Mouse (Mus musculus) heart, embryonic 10.5 days (tissue): ENCODE data around the gene Tnfrsf9. TPM values are rescaled to one million over a fixed set of nuclear protein-coding genes. Genes with fewer than 3 reads are reported as not detected.
"Not testable (repeated sequence)": the region's sequence is repeated elsewhere in the genome, so short reads cannot be mapped to it uniquely, and the experiment has no call there.

Source experiments
- DNase-seq: peaks from one replicate; pipeline ENCODE4 v3.0.0-alpha.2; 2017; ENCODE audit warnings: low spot score
- H3K27ac ChIP-seq: fragments of 300-500 bp; sonication (generic); 2 replicates; pipeline ENCODE4 v1.5.1; 2016; ENCODE audit warnings: mild to moderate bottlenecking
- H3K27me3 ChIP-seq: fragments of 300-500 bp; sonication (generic); 2 replicates; pipeline ENCODE4 v1.6.1; 2016; ENCODE audit warnings: mild to moderate bottlenecking; ENCODE audit not compliant: poor library complexity, insufficient read depth, severe bottlenecking
- H3K36me3 ChIP-seq: fragments of 300-500 bp; sonication (generic); 2 replicates; pipeline ENCODE4 v1.6.1; 2016; ENCODE audit warnings: mild to moderate bottlenecking, moderate library complexity
- H3K4me1 ChIP-seq: fragments of 300-500 bp; sonication (generic); 2 replicates; pipeline ENCODE4 v1.6.1; 2016; ENCODE audit warnings: mild to moderate bottlenecking
- H3K4me3 ChIP-seq: fragments of 300-500 bp; sonication (generic); 2 replicates; pipeline ENCODE4 v1.5.1; 2016; ENCODE audit warnings: mild to moderate bottlenecking, moderate library complexity
- H3K9me3 ChIP-seq: fragments of 300-500 bp; sonication (generic); 2 replicates; pipeline ENCODE4 v1.6.1; 2016; ENCODE audit warnings: mild to moderate bottlenecking, moderate library complexity
- WGBS: fragments of 180-500 bp; shearing (Covaris S2); methylation state at CpG from one replicate; pipeline ENCODE4 v1.1.7; 2016; 5-methylcytosine and 5-hydroxymethylcytosine counted together
- polyA plus RNA-seq: library from polyadenylated mRNA; unstranded; fragments of >200 nt; fragmentation: Nextera tagmentation; extraction: Ambion mirVana; gene quantifications from 2 replicates; pipeline ENCODE4 v1.2.1, GENCODE M21; 2016

Tnfrsf9 gene
- polyA plus RNA-seq, 1 experiment from 2014 or later: 0.51 TPM

DNA sequence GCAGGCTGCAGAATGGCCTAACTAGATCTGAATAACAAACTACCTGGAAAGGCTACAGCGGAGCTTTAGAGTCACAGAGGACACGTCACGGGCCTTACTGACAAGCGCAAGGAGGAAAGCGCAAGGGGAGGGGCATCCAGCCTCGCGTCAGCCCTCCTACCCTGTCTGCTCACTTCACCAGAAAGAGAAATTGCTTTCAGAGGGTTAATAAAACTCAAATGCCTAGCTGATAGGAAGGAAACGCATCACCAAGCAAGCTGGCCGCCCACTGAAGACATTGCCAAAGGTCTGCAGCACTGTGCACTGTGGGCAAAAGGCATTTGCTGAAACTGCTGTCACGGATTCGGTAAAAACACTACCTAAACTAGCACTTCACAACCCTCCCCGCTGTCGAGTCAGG lies 13.9 kb upstream of the Tnfrsf9 start:
- Histone ChIP-seq H3K9me3 (no peaks in the 10 kb centered on the region), H3K27ac (no peak overlapping the region), H3K4me1 (peaks cover 10% of the 10 kb centered on the region; the same call in 1 of the 2 replicates), H3K27me3 (no peaks in the 10 kb centered on the region), H3K36me3 (peaks cover 89% of the 10 kb centered on the region), H3K4me3 (no peak overlapping the region)
- no peak for DNase-seq
- WGBS: 93% methylated on average over 13 of the region's 13 CpGs

DNA sequence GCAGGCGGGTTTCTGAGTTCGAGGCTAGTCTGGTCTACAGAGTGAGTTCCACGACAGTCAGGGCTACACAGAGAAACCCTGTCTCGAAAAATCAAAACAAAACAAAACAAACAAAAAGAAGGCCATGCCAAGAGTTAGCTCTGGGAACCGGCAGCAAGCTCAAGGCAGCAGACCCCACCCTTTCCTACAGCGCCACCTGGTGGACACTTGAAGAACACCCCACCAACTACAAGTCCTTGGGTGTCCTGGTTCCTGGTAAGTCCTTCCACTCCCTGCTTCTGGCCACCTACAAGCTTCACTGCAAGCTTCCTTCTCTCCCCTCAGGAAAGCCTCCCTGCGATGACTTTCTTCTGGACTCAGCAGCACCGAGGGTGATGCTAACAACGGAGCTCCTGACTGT lies 12.7 kb upstream of the Tnfrsf9 start:
- H3K36me3 ChIP-seq: peaks cover 89% of the 10 kb centered on the region
- peak overlapping the region; percentile 22; the same call in 1 of the 2 replicates for H3K27ac ChIP-seq
- no peaks in the 10 kb centered on the region for H3K9me3 ChIP-seq
- H3K4me3 ChIP-seq: no peak overlapping the region
- peak; percentile 83 for DNase-seq
- H3K4me1 ChIP-seq: peaks cover 7% of the 10 kb centered on the region; the same call in 1 of the 2 replicates
- 54% methylated on average over 9 of the region's 9 CpGs for WGBS
- H3K27me3 ChIP-seq: no peaks in the 10 kb centered on the region

DNA sequence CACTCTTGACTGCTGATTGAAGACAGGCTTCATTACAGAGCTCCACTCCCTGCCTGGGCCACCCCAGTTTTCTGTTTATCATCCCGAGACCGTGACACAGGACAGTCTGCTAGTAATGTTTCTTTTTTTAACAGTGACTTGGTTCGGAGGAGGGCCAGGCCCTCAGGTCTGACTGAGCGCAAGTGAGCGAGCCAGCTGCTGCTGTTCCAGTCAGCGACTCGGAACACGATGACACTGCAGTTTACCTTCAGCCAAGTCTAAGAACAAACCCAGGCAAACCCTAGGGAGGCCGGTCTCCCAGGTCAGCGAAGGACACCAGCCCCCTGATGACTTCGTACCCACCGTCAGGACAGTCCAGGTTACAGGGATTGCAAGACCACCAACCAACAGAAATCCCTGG lies 12.3 kb upstream of the Tnfrsf9 start:
- Histone ChIP-seq H3K4me3 (no peak overlapping the region), H3K36me3 (peaks cover 89% of the 10 kb centered on the region), H3K4me1 (peaks cover 7% of the 10 kb centered on the region; the same call in 1 of the 2 replicates), H3K27ac (peak overlapping the region; percentile 22; the same call in 1 of the 2 replicates), H3K27me3 (no peaks in the 10 kb centered on the region), H3K9me3 (no peaks in the 10 kb centered on the region)
- no peak for DNase-seq
- whole genome bisulfite sequencing: 74% methylated on average over 12 of the region's 12 CpGs

DNA sequence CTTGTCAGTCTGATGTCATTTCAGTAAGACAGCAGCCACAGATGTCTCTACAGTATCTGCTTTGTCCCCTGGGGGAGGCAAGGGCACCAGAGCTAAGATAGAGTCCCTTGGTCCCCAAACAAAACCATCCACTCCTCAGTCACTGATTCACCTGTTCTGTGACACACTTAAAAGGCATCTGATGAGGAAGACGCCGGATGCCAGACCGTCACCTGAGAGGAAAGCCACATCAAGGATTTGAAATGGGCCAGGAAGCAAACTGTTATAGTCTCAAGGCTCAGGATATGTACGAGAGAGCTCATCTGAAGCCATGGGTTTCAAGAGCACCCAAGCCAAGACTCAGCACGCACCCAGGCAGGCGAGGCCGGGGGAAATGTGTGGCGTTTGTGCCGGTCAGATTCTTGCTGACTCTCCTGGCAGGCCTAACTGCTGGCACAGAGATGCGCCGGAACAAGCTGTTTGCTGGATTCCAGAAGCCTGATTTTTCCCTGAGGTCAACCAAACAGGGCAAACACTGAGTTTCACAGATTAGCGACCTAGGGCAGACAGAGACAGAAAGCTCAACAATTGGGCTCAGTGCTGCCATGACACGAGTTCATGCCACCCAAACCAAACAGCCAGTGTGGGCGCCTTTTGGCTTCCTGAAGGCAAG lies 11.1 kb upstream of the Tnfrsf9 start:
- peaks cover 12% of the 10 kb centered on the region; the same call in 1 of the 2 replicates for H3K4me1 ChIP-seq
- no peak overlapping the region for H3K27ac ChIP-seq
- peaks cover 85% of the 10 kb centered on the region for H3K36me3 ChIP-seq
- no peak overlapping the region for H3K4me3 ChIP-seq
- WGBS: 94% methylated on average over 14 of the region's 14 CpGs
- DNase-seq: no peak
- H3K27me3 ChIP-seq: no peaks in the 10 kb centered on the region
- no peaks in the 10 kb centered on the region for H3K9me3 ChIP-seq

DNA sequence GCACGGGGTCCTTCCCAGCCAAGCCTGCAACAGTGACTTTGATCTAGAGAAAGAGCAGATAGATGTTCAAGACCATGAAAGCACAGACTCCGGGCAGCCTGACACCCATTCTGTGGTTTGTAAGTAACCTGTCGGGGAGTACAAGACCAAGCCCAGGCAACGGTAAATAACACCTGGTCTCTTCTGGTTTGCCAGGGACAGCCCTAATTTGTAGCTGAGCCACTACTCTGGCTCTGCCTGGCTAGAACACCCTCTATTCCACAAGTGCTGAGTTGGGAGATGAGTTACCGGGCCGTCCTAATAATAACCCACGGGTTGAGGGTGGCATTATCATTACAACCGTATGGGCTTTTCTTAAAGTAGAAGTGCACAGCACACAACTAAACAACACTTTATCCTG lies 7.3 kb upstream of the Tnfrsf9 start:
- Histone ChIP-seq H3K9me3 (no peaks in the 10 kb centered on the region), H3K4me1 (peaks cover 19% of the 10 kb centered on the region; the same call in 1 of the 2 replicates), H3K4me3 (no peak overlapping the region), H3K36me3 (peaks cover 50% of the 10 kb centered on the region), H3K27ac (no peak overlapping the region), H3K27me3 (no peaks in the 10 kb centered on the region)
- WGBS: 92% methylated on average over 8 of the region's 8 CpGs
- no peak for DNase-seq

DNA sequence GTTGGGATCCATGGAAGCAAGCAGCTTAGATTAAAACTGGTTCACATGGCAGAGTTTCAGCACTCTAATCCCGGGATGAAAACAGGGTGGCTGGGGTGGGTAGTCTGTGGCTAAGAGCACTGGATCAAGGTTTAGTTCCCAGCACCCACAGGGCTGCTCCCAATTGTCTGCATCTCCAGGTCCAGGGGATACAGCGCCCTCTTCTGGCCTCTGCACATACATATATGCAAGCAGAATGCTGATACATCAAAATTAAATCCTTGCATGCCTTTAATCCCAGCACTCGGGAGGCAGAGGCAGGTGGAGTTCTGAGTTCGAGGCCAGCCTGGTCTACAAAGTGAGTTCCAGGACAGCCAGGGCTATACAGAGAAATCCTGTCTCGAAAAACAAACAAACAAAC lies 5.8 kb upstream of the Tnfrsf9 start:
- not testable (repeated sequence) for H3K27me3 ChIP-seq, H3K9me3 ChIP-seq, DNase-seq, H3K27ac ChIP-seq
- Histone ChIP-seq H3K4me1 (peaks cover 22% of the 10 kb centered on the region), H3K36me3 (peaks cover 36% of the 10 kb centered on the region), H3K4me3 (peak overlapping the region; percentile 94)
- 73% methylated on average over 5 of the region's 5 CpGs for WGBS

DNA sequence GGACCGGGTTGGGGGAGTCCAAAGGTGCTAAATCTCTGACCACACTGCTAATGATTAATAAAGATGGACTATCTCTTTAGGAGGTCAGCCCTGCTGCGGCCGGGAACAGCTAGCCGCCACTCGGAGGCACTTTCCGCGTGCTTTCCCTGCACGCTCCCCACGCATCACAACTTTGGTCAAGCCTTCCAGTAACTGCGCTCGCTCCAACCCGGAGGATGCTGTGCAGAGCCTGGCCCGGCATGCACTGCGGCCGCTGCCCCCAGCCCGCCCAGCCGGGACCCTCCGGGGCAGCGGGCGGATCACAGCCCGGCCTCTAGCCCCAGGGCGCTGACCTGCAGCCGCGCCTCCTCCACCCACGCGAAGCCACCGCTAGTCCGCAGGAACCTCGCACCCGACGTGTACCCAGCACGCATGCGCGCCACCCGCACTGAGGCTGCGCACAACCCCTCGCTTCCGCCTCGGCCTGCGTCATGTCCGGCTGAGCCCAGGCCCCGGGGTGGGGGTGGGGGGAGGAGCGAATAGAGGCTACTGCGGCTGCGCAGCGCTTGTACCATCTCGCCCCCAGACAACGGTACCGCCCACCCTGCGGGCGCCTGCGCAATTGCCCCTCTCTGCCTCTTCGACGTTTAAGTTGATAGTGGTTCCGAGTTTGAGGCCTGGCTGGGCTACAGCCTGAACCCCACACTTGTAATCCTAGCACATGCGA lies 4.8 kb upstream of the Tnfrsf9 start:
- H3K9me3 ChIP-seq: no peaks in the 10 kb centered on the region
- peaks cover 22% of the 10 kb centered on the region for H3K4me1 ChIP-seq
- H3K27ac ChIP-seq: peak overlapping the region; percentile 94
- WGBS: under 1% methylated on average over 56 of the region's 56 CpGs
- DNase-seq: peak; percentile 99
- H3K4me3 ChIP-seq: peak overlapping the region; percentile 94
- H3K36me3 ChIP-seq: peaks cover 28% of the 10 kb centered on the region
- no peaks in the 10 kb centered on the region for H3K27me3 ChIP-seq

DNA sequence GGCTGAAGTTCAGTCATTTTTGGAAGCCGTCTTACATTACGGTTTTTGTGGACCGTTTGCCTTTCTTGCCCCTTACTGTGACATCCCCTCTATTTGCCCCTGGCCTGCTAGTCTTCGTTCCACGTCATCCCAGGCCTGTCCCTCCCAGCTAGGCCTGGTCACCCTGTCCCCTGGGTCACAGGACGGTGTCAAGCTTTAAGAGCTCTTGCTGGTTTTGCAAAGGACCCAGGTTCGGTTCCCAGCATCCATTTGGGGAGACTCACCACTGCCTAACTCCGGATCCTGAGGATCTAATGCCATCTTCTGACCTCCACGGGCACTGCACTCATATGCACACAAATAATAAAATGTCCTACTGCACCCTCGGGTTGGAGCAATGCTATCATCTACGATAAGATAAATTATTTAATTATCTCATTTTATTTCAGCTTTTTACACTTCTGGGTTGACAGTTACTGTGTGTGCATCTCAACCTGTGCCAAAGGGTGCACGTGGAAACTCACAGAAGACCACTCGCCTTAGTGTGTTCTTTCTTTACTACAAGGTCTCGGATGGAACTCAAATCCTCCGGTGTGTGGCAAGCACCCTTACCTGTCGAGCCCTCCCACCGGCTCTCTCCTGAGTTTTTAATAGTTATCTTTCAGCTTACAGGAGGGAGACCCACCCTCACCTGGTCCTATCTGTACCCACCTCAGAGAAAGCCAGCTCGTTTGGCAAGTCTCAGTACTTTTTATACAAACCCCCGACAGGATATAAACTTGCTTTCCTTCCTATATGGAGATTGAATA lies 4.0 kb upstream of the Tnfrsf9 start:
- 85% methylated on average over 19 of the region's 19 CpGs for WGBS
- peak overlapping the region; percentile 94 for H3K27ac ChIP-seq
- no peaks in the 10 kb centered on the region for H3K27me3 ChIP-seq
- peaks cover 28% of the 10 kb centered on the region for H3K4me1 ChIP-seq
- no peaks in the 10 kb centered on the region for H3K9me3 ChIP-seq
- no peak for DNase-seq
- H3K36me3 ChIP-seq: peaks cover 22% of the 10 kb centered on the region
- H3K4me3 ChIP-seq: peak overlapping the region; percentile 94

DNA sequence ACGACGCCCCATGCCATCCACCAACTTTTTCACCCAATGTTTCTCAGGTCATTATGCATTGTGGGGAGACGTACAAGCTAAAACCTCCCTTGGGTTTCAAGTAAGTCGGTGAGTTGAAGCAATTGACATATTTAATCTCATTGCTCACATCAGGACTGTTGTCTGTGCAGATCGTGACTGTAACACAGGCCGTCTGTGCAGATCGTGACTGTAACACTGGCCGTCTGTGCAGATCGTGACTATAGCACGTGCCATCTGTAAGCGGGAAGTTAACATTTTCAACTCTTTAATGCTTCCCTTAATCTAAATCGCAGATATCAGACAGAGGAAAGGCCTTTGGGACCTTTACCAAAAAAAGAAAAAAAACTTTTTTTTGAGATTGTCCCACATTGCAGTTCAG lies 619 bp upstream of the Tnfrsf9 start:
- no peak for DNase-seq
- H3K4me1 ChIP-seq: peaks cover 33% of the 10 kb centered on the region
- H3K27me3 ChIP-seq: no peaks in the 10 kb centered on the region
- H3K4me3 ChIP-seq: peak overlapping the region; percentile 77
- WGBS: 20% methylated on average over 12 of the region's 12 CpGs
- peak overlapping the region; percentile 95 for H3K27ac ChIP-seq
- H3K9me3 ChIP-seq: no peaks in the 10 kb centered on the region
- no peaks in the 10 kb centered on the region for H3K36me3 ChIP-seq

DNA sequence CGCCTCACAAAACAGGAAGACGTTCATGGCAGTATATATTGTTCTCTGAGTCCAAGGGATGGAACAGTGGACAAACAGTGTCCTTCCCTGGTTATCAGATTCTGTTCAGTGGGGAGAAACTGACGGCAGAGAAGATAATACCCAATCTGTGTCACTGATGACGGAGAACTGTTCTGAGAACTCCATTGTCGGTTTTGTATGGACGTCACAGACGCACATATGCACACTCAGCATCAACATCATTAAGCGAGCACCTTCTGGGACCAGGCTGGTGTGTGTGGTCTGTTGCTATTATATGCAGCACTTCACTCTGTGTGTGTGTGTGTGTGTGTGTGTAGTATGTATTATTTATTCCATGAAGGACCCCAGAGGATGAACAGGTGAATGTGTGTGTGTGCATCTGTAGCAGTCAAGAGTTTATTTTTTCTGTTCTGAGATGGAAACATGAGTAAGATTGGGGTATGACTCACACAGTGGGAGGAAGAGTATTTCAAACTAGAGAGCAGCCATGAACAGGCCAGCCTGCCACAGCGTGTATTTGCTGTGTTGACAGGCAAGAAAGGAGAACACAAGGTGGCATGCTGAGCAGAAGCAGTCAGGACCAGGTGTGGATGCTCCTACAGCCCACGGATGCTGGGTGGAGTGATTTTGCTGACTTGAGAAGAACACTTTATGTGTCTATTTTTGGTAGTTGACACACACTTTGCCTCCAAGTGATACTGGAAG lies 982 bp downstream of the Tnfrsf9 start:
- H3K9me3 ChIP-seq: no peaks in the 10 kb centered on the region
- H3K27me3 ChIP-seq: no peaks in the 10 kb centered on the region
- peak overlapping the region; percentile 95 for H3K27ac ChIP-seq
- H3K36me3 ChIP-seq: no peaks in the 10 kb centered on the region
- H3K4me3 ChIP-seq: peak overlapping the region; percentile 77
- H3K4me1 ChIP-seq: peaks cover 21% of the 10 kb centered on the region
- WGBS: 58% methylated on average over 10 of the region's 10 CpGs
- no peak for DNase-seq

DNA sequence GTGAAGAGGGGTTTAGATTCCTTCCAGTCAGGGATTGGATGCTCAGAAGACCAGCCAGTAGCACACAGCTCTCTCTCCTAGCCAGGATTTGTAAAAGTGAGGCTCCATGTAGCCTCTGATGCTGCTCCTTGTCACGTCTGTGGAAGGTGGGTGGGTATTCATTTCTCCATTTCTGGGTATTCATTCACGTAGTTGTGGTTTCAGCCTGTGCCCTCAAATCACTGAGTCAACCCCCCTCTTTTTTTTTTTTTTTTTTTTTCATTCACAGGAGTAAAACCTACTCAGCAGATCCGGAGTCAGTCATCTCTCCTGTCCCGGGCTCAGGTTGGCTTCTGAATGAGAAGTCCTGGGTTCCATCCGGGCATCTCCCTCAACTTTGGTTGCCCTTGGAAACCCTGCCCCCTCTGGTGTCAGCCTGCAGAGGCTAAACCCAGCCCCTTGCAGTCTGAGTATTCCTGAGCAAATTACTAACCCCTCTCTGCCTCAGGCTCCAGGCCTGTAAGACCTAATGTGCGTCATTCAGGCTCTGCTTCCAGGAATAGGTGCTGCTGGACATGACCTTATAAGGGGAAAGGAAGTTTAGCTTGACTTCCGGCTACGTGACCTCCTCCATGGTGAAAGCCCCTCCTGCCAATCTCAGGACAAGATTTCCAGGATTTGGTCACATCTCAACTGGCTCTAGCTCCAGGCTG lies 3.1 kb downstream of the Tnfrsf9 start:
- H3K4me3 ChIP-seq: no peak overlapping the region
- WGBS: 55% methylated on average over 8 of the region's 8 CpGs
- H3K9me3 ChIP-seq: no peaks in the 10 kb centered on the region
- peak overlapping the region; percentile 45 for H3K27ac ChIP-seq
- no peak for DNase-seq
- H3K4me1 ChIP-seq: peaks cover 21% of the 10 kb centered on the region
- H3K27me3 ChIP-seq: no peaks in the 10 kb centered on the region
- no peaks in the 10 kb centered on the region for H3K36me3 ChIP-seq

DNA sequence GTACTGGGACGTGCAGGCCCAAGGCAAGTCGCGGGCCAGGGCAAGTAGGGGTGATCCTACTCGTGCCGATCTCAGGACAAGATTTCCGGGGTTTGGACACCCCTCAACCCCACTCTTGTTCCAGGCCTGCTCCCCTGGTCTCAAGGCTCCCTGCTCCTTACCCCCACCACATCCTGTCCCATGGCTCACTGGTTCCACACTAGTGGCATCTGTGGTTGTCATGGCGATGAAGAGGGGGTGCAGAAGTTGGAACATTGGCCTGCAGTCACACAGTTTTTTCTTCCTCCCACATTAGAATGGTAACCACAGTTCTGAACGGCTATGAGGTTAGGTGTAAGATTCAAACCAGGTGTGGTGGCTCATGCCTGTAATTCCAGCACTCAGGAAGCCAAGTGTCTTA lies 6.8 kb downstream of the Tnfrsf9 start:
- WGBS: 86% methylated on average over 8 of the region's 8 CpGs
- no peaks in the 10 kb centered on the region for H3K9me3 ChIP-seq
- no peak for DNase-seq
- H3K27me3 ChIP-seq: no peaks in the 10 kb centered on the region
- peaks cover 17% of the 10 kb centered on the region for H3K4me1 ChIP-seq
- no peak overlapping the region for H3K4me3 ChIP-seq
- no peak overlapping the region for H3K27ac ChIP-seq
- H3K36me3 ChIP-seq: no peaks in the 10 kb centered on the region
